12 mouse cellular contexts compared by ENCODE assay signal in genomic region chr1:53741742-53742458, GRCm38 (mm10). TPM values are rescaled to one million over a fixed set of nuclear protein-coding genes. Genes with fewer than 3 reads are reported as not detected.
"Had no signal": no experiment of that assay in that cellular context is flagged by ENCODE, and none has a peak within 500 bp of the region (broad histone marks: within the 10 kb centered on the region; RNA-seq: fewer than 3 reads in every experiment).

No protein-coding gene starts in this region.

- DNase-seq: kidney, adult 2 months; kidney, postnatal 36 days; layer of hippocampus, adult 9-11 months; lung, adult 18-20 months; thymus, adult 18-20 months; thymus, postnatal 14 days had no signal

- ATAC-seq: intestine, postnatal 0 days had no signal

- H3K4me3 ChIP-seq: midbrain, embryonic 12.5 days had no signal

- H3K4me1 ChIP-seq: midbrain, embryonic 12.5 days had no signal

- H3K27ac ChIP-seq: kidney, postnatal 0 days; liver, embryonic 14.5 days; midbrain, embryonic 12.5 days had no signal

RNA-seq across cellular contexts. Expression of gene Dnah7a, which starts 35.3 kb away (rescaled TPM):
- polyA plus RNA-seq: liver, embryonic 14.5 days; small intestine, adult 2 months; spleen, adult 2 months had no signal
